8 mouse cellular contexts compared by ENCODE assay signal in genomic region chr15:99098493-99098861, GRCm38 (mm10). TPM values are rescaled to one million over a fixed set of nuclear protein-coding genes. Genes with fewer than 3 reads are reported as not detected.
A peak's percentile ranks its signal among the peaks of the same experiment; 100 is the strongest.
DNase-seq lines count a peak whose midpoint lies in the region; ATAC-seq and TF ChIP-seq lines count a peak whose summit lies in the region.

No protein-coding gene starts in this region.

- no peaks in the 10 kb centered on the region for H3K9me3 ChIP-seq in heart, embryonic 11.5 days (replicated peaks; ENCODE audit: control insufficient read depth, low read length)
- no peaks in the 10 kb centered on the region for H3K9me3 ChIP-seq in hindbrain, postnatal 0 days (ENCODE audit: low read length)
- no peaks in the 10 kb centered on the region for H3K9me3 ChIP-seq in midbrain, postnatal 0 days (ENCODE audit: low read length)

- DNase-seq in heart, postnatal 36 days: no peak
- no peak for DNase-seq in hindbrain, postnatal 0 days (ENCODE audit: low spot score)
- DNase-seq in midbrain, postnatal 0 days (ENCODE audit: low spot score): no peak
- DNase-seq in spleen, adult 12 weeks (ENCODE audit: low spot score): no peak
- DNase-seq in lung, postnatal 36 days: no peak

- H3K9ac ChIP-seq in heart, embryonic 11.5 days (ENCODE audit: low read depth, low read length): peak overlapping the region; percentile 49; the same call in 1 of the 2 replicates
- no peak overlapping the region for H3K9ac ChIP-seq in hindbrain, postnatal 0 days (replicated peaks; ENCODE audit: low read length)
- no peak overlapping the region for H3K9ac ChIP-seq in midbrain, postnatal 0 days (replicated peaks; ENCODE audit: low read length, poor library complexity, severe bottlenecking)

- no peak for ATAC-seq in heart, embryonic 11.5 days (replicated peaks; ENCODE audit: insufficient number of reproducible peaks, low FRiP score, low TSS enrichment)
- ATAC-seq in hindbrain, postnatal 0 days: no peak
- no peak for ATAC-seq in midbrain, postnatal 0 days (ENCODE audit: low FRiP score)
- ATAC-seq in erythroblast, adult 5-6 weeks (replicated peaks; ENCODE audit: low FRiP score, poor library complexity, severe bottlenecking): no peak

- no peaks in the 10 kb centered on the region for H3K36me3 ChIP-seq in heart, embryonic 11.5 days (ENCODE audit: control insufficient read depth, insufficient read depth, low read length)
- H3K36me3 ChIP-seq in hindbrain, postnatal 0 days (ENCODE audit: insufficient read depth, low read length): no peaks in the 10 kb centered on the region
- no peaks in the 10 kb centered on the region for H3K36me3 ChIP-seq in midbrain, postnatal 0 days (ENCODE audit: insufficient read depth, low read length)

- peak overlapping the region; percentile 51 for H3K4me3 ChIP-seq in heart, embryonic 11.5 days (ENCODE audit: low read depth, low read length)
- H3K4me3 ChIP-seq in brown adipose tissue, adult 24 weeks (ENCODE audit: insufficient read depth, low read depth, low read length): peak overlapping the region; percentile 49; the same call in 1 of the 2 replicates
- H3K4me3 ChIP-seq in hindbrain, postnatal 0 days (ENCODE audit: low read length): peak overlapping the region; percentile 37
- H3K4me3 ChIP-seq in midbrain, postnatal 0 days (ENCODE audit: low read depth, low read length): peak overlapping the region; percentile 28

- WGBS in heart, embryonic 11.5 days (ENCODE audit: insufficient replicate concordance): 4% methylated on average over 8 of the region's 9 CpGs
- WGBS in hindbrain, postnatal 0 days: 2% methylated on average over 9 of the region's 9 CpGs
- WGBS in midbrain, postnatal 0 days: 4% methylated on average over 9 of the region's 9 CpGs

- no peak for TF ChIP-seq CTCF in hindbrain, postnatal 0 days (IDR thresholded peaks at IDR 0.05; ENCODE audit: low read depth)
- TF ChIP-seq CTCF in midbrain, postnatal 0 days (IDR thresholded peaks at IDR 0.05): no peak

- H3K4me2 ChIP-seq in heart, embryonic 11.5 days: peak overlapping the region; percentile 88
- peak overlapping the region; percentile 63 for H3K4me2 ChIP-seq in hindbrain, postnatal 0 days (ENCODE audit: low read depth, low read length)
- peak overlapping the region; percentile 73 for H3K4me2 ChIP-seq in midbrain, postnatal 0 days (ENCODE audit: low read depth, low read length, poor library complexity, severe bottlenecking)

- intact Hi-C loops in heart, postnatal 36 days (cut with DNase I): no loop called here

- H3K4me1 ChIP-seq in heart, embryonic 11.5 days (ENCODE audit: control insufficient read depth, insufficient read depth, low read length): peaks cover 18% of the 10 kb centered on the region
- H3K4me1 ChIP-seq in brown adipose tissue, adult 24 weeks (ENCODE audit: control insufficient read depth, insufficient read depth, insufficient read length, low read length): peaks cover 6% of the 10 kb centered on the region
- peaks cover 9% of the 10 kb centered on the region; the same call in 1 of the 2 replicates for H3K4me1 ChIP-seq in hindbrain, postnatal 0 days (ENCODE audit: insufficient read depth, low read length)
- peaks cover 14% of the 10 kb centered on the region for H3K4me1 ChIP-seq in midbrain, postnatal 0 days (ENCODE audit: insufficient read depth, low read length)

- H3K27me3 ChIP-seq in heart, embryonic 11.5 days (ENCODE audit: control insufficient read depth, insufficient read depth, low read length): peaks cover 53% of the 10 kb centered on the region
- peaks cover 34% of the 10 kb centered on the region for H3K27me3 ChIP-seq in hindbrain, postnatal 0 days (ENCODE audit: insufficient read depth, low read length)
- peaks cover 31% of the 10 kb centered on the region for H3K27me3 ChIP-seq in midbrain, postnatal 0 days (ENCODE audit: insufficient read depth, low read length)

- H3K27ac ChIP-seq in heart, embryonic 11.5 days (ENCODE audit: low read depth, low read length): no peak overlapping the region
- H3K27ac ChIP-seq in brown adipose tissue, adult 24 weeks (replicated peaks; ENCODE audit: low read depth, low read length): no peak overlapping the region
- no peak overlapping the region for H3K27ac ChIP-seq in hindbrain, postnatal 0 days
- no peak overlapping the region for H3K27ac ChIP-seq in midbrain, postnatal 0 days (ENCODE audit: low read depth, low read length)

RNA-seq across cellular contexts. Expression of gene Dnajc22, which starts 5.5 kb away (rescaled TPM):
- polyA plus RNA-seq in heart, embryonic 11.5 days (2014; fragmentation: Nextera tagmentation; extraction: Ambion mirVana): 0.96 and 1.7 TPM in 2 replicates
- total RNA-seq in heart, postnatal 36 days (2021): under 1 TPM; 0.22 to 0.36 TPM
- polyA plus RNA-seq in brown adipose tissue, adult 24 weeks (2012; ENCODE audit: insufficient read depth, insufficient read length, missing spikeins): 6.8 and 9.6 TPM in 2 replicates
- 0.68 and 0.99 TPM in 2 replicates for total RNA-seq in hindbrain, postnatal 0 days (2014; rRNA removed)
- polyA plus RNA-seq in hindbrain, postnatal 0 days (2015; fragmentation: Nextera tagmentation; extraction: Ambion mirVana): 0.45 and 0.48 TPM in 2 replicates
- total RNA-seq in midbrain, postnatal 0 days (2014; rRNA removed): 0.61 and 0.88 TPM in 2 replicates
- 1.3 and 1.6 TPM in 2 replicates for polyA plus RNA-seq in midbrain, postnatal 0 days (2015; fragmentation: Nextera tagmentation; extraction: Ambion mirVana)
- not detected in 2 replicates for total RNA-seq in erythroblast, adult 5-6 weeks (2015; ENCODE audit: low replicate concordance)
- total RNA-seq in erythroblast, adult 5-6 weeks (2017; ENCODE audit: low replicate concordance): not detected in 2 replicates

RNA-seq across cellular contexts. Expression of gene C1ql4, which starts 10.9 kb away (rescaled TPM):
- 0.20 and 0.27 TPM in 2 replicates for polyA plus RNA-seq in heart, embryonic 11.5 days (2014; fragmentation: Nextera tagmentation; extraction: Ambion mirVana)
- not detected for total RNA-seq in heart, postnatal 36 days (2021)
- polyA plus RNA-seq in brown adipose tissue, adult 24 weeks (2012; ENCODE audit: insufficient read depth, insufficient read length, missing spikeins): not detected in 2 replicates
- total RNA-seq in hindbrain, postnatal 0 days (2014; rRNA removed): 8.6 and 11.9 TPM in 2 replicates
- polyA plus RNA-seq in hindbrain, postnatal 0 days (2015; fragmentation: Nextera tagmentation; extraction: Ambion mirVana): 4.3 and 5.7 TPM in 2 replicates
- total RNA-seq in midbrain, postnatal 0 days (2014; rRNA removed): 17.7 and 21.1 TPM in 2 replicates
- 8.5 and 9.2 TPM in 2 replicates for polyA plus RNA-seq in midbrain, postnatal 0 days (2015; fragmentation: Nextera tagmentation; extraction: Ambion mirVana)
- total RNA-seq in erythroblast, adult 5-6 weeks (2015; ENCODE audit: low replicate concordance): not detected in 2 replicates
- total RNA-seq in erythroblast, adult 5-6 weeks (2017; ENCODE audit: low replicate concordance): not detected in 2 replicates

RNA-seq across cellular contexts. Expression of gene Troap, which starts 24.1 kb away (rescaled TPM):
- 21.1 and 22.0 TPM in 2 replicates for polyA plus RNA-seq in heart, embryonic 11.5 days (2014; fragmentation: Nextera tagmentation; extraction: Ambion mirVana)
- total RNA-seq in heart, postnatal 36 days (2021): under 1 TPM; 0.33 to 0.49 TPM
- polyA plus RNA-seq in brown adipose tissue, adult 24 weeks (2012; ENCODE audit: insufficient read depth, insufficient read length, missing spikeins): not detected in 2 replicates
- 4.3 and 10.5 TPM in 2 replicates for total RNA-seq in hindbrain, postnatal 0 days (2014; rRNA removed)
- polyA plus RNA-seq in hindbrain, postnatal 0 days (2015; fragmentation: Nextera tagmentation; extraction: Ambion mirVana): 4.5 and 6.4 TPM in 2 replicates
- 1.6 and 4.1 TPM in 2 replicates for total RNA-seq in midbrain, postnatal 0 days (2014; rRNA removed)
- 1.4 and 2.1 TPM in 2 replicates for polyA plus RNA-seq in midbrain, postnatal 0 days (2015; fragmentation: Nextera tagmentation; extraction: Ambion mirVana)
- 11.9 and 21.7 TPM in 2 replicates for total RNA-seq in erythroblast, adult 5-6 weeks (2015; ENCODE audit: low replicate concordance)
- 20.4 and 28.1 TPM in 2 replicates for total RNA-seq in erythroblast, adult 5-6 weeks (2017; ENCODE audit: low replicate concordance)

RNA-seq across cellular contexts. Expression of gene Spats2, which starts 27.2 kb away (rescaled TPM):
- polyA plus RNA-seq in heart, embryonic 11.5 days (2014; fragmentation: Nextera tagmentation; extraction: Ambion mirVana): 43.5 and 45.2 TPM in 2 replicates
- 1 to 10 TPM; 6.6 to 7.9 TPM for total RNA-seq in heart, postnatal 36 days (2021)
- 8.5 and 10.9 TPM in 2 replicates for polyA plus RNA-seq in brown adipose tissue, adult 24 weeks (2012; ENCODE audit: insufficient read depth, insufficient read length, missing spikeins)
- 23.6 and 25.8 TPM in 2 replicates for total RNA-seq in hindbrain, postnatal 0 days (2014; rRNA removed)
- polyA plus RNA-seq in hindbrain, postnatal 0 days (2015; fragmentation: Nextera tagmentation; extraction: Ambion mirVana): 23.4 and 23.6 TPM in 2 replicates
- 27.8 and 31.8 TPM in 2 replicates for total RNA-seq in midbrain, postnatal 0 days (2014; rRNA removed)
- polyA plus RNA-seq in midbrain, postnatal 0 days (2015; fragmentation: Nextera tagmentation; extraction: Ambion mirVana): 17.7 and 19.5 TPM in 2 replicates
- total RNA-seq in erythroblast, adult 5-6 weeks (2015; ENCODE audit: low replicate concordance): not detected in 2 replicates
- total RNA-seq in erythroblast, adult 5-6 weeks (2017; ENCODE audit: low replicate concordance): 2.6 TPM in 1 of 2 replicates, not detected in the other

RNA-seq across cellular contexts. Expression of gene Prph, which starts 43.5 kb away (rescaled TPM):
- 0.09 and 0.59 TPM in 2 replicates for polyA plus RNA-seq in heart, embryonic 11.5 days (2014; fragmentation: Nextera tagmentation; extraction: Ambion mirVana)
- under 1 TPM; 0.14 to 0.94 TPM for total RNA-seq in heart, postnatal 36 days (2021)
- polyA plus RNA-seq in brown adipose tissue, adult 24 weeks (2012; ENCODE audit: insufficient read depth, insufficient read length, missing spikeins): not detected in 2 replicates
- 62.6 and 70.9 TPM in 2 replicates for total RNA-seq in hindbrain, postnatal 0 days (2014; rRNA removed)
- polyA plus RNA-seq in hindbrain, postnatal 0 days (2015; fragmentation: Nextera tagmentation; extraction: Ambion mirVana): 50.0 and 53.5 TPM in 2 replicates
- 9.8 and 11.2 TPM in 2 replicates for total RNA-seq in midbrain, postnatal 0 days (2014; rRNA removed)
- 8.0 and 9.1 TPM in 2 replicates for polyA plus RNA-seq in midbrain, postnatal 0 days (2015; fragmentation: Nextera tagmentation; extraction: Ambion mirVana)
- total RNA-seq in erythroblast, adult 5-6 weeks (2015; ENCODE audit: low replicate concordance): not detected in 2 replicates
- not detected in 2 replicates for total RNA-seq in erythroblast, adult 5-6 weeks (2017; ENCODE audit: low replicate concordance)
